10 mouse cellular contexts compared by ENCODE assay signal in genomic region chr16:33917390-33917789, GRCm38 (mm10). TPM values are rescaled to one million over a fixed set of nuclear protein-coding genes. Genes with fewer than 3 reads are reported as not detected.
DNase-seq lines count a peak whose midpoint lies in the region; ATAC-seq and TF ChIP-seq lines count a peak whose summit lies in the region.
"Had no signal": no experiment of that assay in that cellular context is flagged by ENCODE, and none has a peak within 500 bp of the region (broad histone marks: within the 10 kb centered on the region; RNA-seq: fewer than 3 reads in every experiment).

No protein-coding gene starts in this region.

- peak overlapping the region; percentile 62; the same call in 1 of the 2 replicates for H3K27ac ChIP-seq in heart, embryonic 11.5 days (ENCODE audit: low read depth, low read length)
- H3K27ac ChIP-seq in lung, postnatal 0 days (ENCODE audit: low read length): peak overlapping the region; percentile 34
- H3K27ac ChIP-seq in heart, postnatal 0 days (ENCODE audit: low read depth): peak overlapping the region; percentile 78
- H3K27ac ChIP-seq in neural tube, embryonic 15.5 days (replicated peaks): peak overlapping the region; percentile 66

- H3K4me2 ChIP-seq in heart, embryonic 11.5 days: no peak overlapping the region
- no peak overlapping the region for H3K4me2 ChIP-seq in lung, postnatal 0 days (replicated peaks; ENCODE audit: low read depth, low read length)
- H3K4me2 ChIP-seq in heart, postnatal 0 days (ENCODE audit: low read depth, low read length): no peak overlapping the region
- H3K4me2 ChIP-seq in neural tube, embryonic 15.5 days: no peak overlapping the region

- no peak overlapping the region for H3K9ac ChIP-seq in heart, embryonic 11.5 days (ENCODE audit: low read depth, low read length)
- no peak overlapping the region for H3K9ac ChIP-seq in lung, postnatal 0 days (replicated peaks; ENCODE audit: low read depth)
- no peak overlapping the region for H3K9ac ChIP-seq in heart, postnatal 0 days (replicated peaks; ENCODE audit: low read depth, low read length)
- H3K9ac ChIP-seq in neural tube, embryonic 15.5 days (replicated peaks): no peak overlapping the region

- H3K4me3 ChIP-seq in heart, embryonic 11.5 days (ENCODE audit: low read depth, low read length): no peak overlapping the region
- no peak overlapping the region for H3K4me3 ChIP-seq in lung, postnatal 0 days (ENCODE audit: low read depth, low read length)
- H3K4me3 ChIP-seq in heart, postnatal 0 days (ENCODE audit: low read depth, low read length): no peak overlapping the region
- H3K4me3 ChIP-seq in neural tube, embryonic 15.5 days (replicated peaks): no peak overlapping the region

- no peaks in the 10 kb centered on the region for H3K9me3 ChIP-seq in heart, embryonic 11.5 days (replicated peaks; ENCODE audit: control insufficient read depth, low read length)
- no peaks in the 10 kb centered on the region for H3K9me3 ChIP-seq in lung, postnatal 0 days (ENCODE audit: low read length)
- H3K9me3 ChIP-seq in heart, postnatal 0 days (replicated peaks; ENCODE audit: control insufficient read depth, low read length): no peaks in the 10 kb centered on the region
- no peaks in the 10 kb centered on the region for H3K9me3 ChIP-seq in neural tube, embryonic 15.5 days (replicated peaks)

- H3K36me3 ChIP-seq in heart, embryonic 11.5 days (ENCODE audit: control insufficient read depth, insufficient read depth, low read length): no peaks in the 10 kb centered on the region; the same call in 1 of the 2 replicates
- H3K36me3 ChIP-seq in lung, postnatal 0 days (ENCODE audit: insufficient read depth, low read length): no peaks in the 10 kb centered on the region
- H3K36me3 ChIP-seq in heart, postnatal 0 days (replicated peaks; ENCODE audit: control insufficient read depth, insufficient read depth, low read length): peaks cover 11% of the 10 kb centered on the region
- H3K36me3 ChIP-seq in neural tube, embryonic 15.5 days: no peaks in the 10 kb centered on the region

- 40% methylated on average over 5 of the region's 5 CpGs for WGBS in heart, embryonic 11.5 days (ENCODE audit: insufficient replicate concordance)
- 58% methylated on average over 5 of the region's 5 CpGs for WGBS in lung, postnatal 0 days
- 30% methylated on average over 5 of the region's 5 CpGs for WGBS in heart, postnatal 0 days
- 56% methylated on average over 5 of the region's 5 CpGs for WGBS in neural tube, embryonic 15.5 days

- no peak for TF ChIP-seq EP300 in lung, postnatal 0 days (IDR thresholded peaks at IDR 0.05)
- TF ChIP-seq EP300 in heart, postnatal 0 days (IDR thresholded peaks at IDR 0.05; ENCODE audit: low read depth): no peak

- no peak for TF ChIP-seq CTCF in lung, postnatal 0 days (IDR thresholded peaks at IDR 0.05)
- TF ChIP-seq CTCF in heart, postnatal 0 days (IDR thresholded peaks at IDR 0.05; ENCODE audit: low read depth): no peak

- ATAC-seq in heart, embryonic 11.5 days (replicated peaks; ENCODE audit: insufficient number of reproducible peaks, low FRiP score, low TSS enrichment): no peak
- ATAC-seq in lung, postnatal 0 days: no peak
- ATAC-seq in heart, postnatal 0 days (ENCODE audit: insufficient read depth, low read depth): no peak
- no peak for ATAC-seq in neural tube, embryonic 15.5 days (ENCODE audit: low FRiP score)
- ATAC-seq: activated CD4-positive, CD25-positive, alpha-beta regulatory T cell, adult 4 months; CD4-positive, CD25-positive, alpha-beta regulatory T cell, adult 4 months had no signal

- H3K27me3 ChIP-seq in heart, embryonic 11.5 days (ENCODE audit: control insufficient read depth, insufficient read depth, low read length): no peaks in the 10 kb centered on the region
- H3K27me3 ChIP-seq in lung, postnatal 0 days (replicated peaks; ENCODE audit: insufficient read depth, low read length): no peaks in the 10 kb centered on the region
- H3K27me3 ChIP-seq in heart, postnatal 0 days (ENCODE audit: control insufficient read depth, insufficient read depth, low read length): no peaks in the 10 kb centered on the region
- H3K27me3 ChIP-seq in neural tube, embryonic 15.5 days (replicated peaks): no peaks in the 10 kb centered on the region

- no peak for DNase-seq in heart, adult 9 months (ENCODE audit: low spot score in 2 of 2)
- no peak for DNase-seq in lung, postnatal 0 days (ENCODE audit: low spot score)
- no peak for DNase-seq in lung, postnatal 36 days
- no peak for DNase-seq in heart, postnatal 0 days (ENCODE audit: low spot score)
- no peak for DNase-seq in spleen, postnatal 10 days (ENCODE audit: low spot score in 2 of 2)
- no peak for DNase-seq in gastrocnemius, postnatal 14 days

- peaks cover 45% of the 10 kb centered on the region for H3K4me1 ChIP-seq in heart, embryonic 11.5 days (ENCODE audit: control insufficient read depth, insufficient read depth, low read length)
- peaks cover 14% of the 10 kb centered on the region; the same call in 1 of the 2 replicates for H3K4me1 ChIP-seq in lung, postnatal 0 days (ENCODE audit: insufficient read depth, low read depth, low read length)
- H3K4me1 ChIP-seq in heart, postnatal 0 days (ENCODE audit: control insufficient read depth, insufficient read depth): peaks cover 29% of the 10 kb centered on the region
- peaks cover 28% of the 10 kb centered on the region for H3K4me1 ChIP-seq in neural tube, embryonic 15.5 days

- intact Hi-C loops in gastrocnemius, postnatal 14 days (cut with DNase I; ENCODE audit: low total_unique reads): no loop called here

RNA-seq across cellular contexts. Expression of gene Umps, which starts 49.4 kb away (rescaled TPM):
- 43.0 and 43.9 TPM in 2 replicates for polyA plus RNA-seq in heart, embryonic 11.5 days (2014; fragmentation: Nextera tagmentation; extraction: Ambion mirVana)
- 10.3 and 11.1 TPM in 2 replicates for polyA plus RNA-seq in lung, postnatal 0 days (2015; fragmentation: Nextera tagmentation; extraction: Ambion mirVana)
- 14.3 and 15.0 TPM in 2 replicates for total RNA-seq in heart, postnatal 0 days (2014; rRNA removed; ENCODE audit: low replicate concordance)
- 12.5 and 12.6 TPM in 2 replicates for polyA plus RNA-seq in heart, postnatal 0 days (2015; fragmentation: Nextera tagmentation; extraction: Ambion mirVana)
- 22.8 and 32.5 TPM in 2 replicates for polyA plus RNA-seq in neural tube, embryonic 15.5 days (2015; fragmentation: Nextera tagmentation; extraction: Ambion mirVana)
- total RNA-seq in gastrocnemius, postnatal 14 days (2021): 1 to 10 TPM; 5.3 to 7.0 TPM
